ENCODE assay signal across 7 mouse cellular contexts in the genomic region with DNA sequence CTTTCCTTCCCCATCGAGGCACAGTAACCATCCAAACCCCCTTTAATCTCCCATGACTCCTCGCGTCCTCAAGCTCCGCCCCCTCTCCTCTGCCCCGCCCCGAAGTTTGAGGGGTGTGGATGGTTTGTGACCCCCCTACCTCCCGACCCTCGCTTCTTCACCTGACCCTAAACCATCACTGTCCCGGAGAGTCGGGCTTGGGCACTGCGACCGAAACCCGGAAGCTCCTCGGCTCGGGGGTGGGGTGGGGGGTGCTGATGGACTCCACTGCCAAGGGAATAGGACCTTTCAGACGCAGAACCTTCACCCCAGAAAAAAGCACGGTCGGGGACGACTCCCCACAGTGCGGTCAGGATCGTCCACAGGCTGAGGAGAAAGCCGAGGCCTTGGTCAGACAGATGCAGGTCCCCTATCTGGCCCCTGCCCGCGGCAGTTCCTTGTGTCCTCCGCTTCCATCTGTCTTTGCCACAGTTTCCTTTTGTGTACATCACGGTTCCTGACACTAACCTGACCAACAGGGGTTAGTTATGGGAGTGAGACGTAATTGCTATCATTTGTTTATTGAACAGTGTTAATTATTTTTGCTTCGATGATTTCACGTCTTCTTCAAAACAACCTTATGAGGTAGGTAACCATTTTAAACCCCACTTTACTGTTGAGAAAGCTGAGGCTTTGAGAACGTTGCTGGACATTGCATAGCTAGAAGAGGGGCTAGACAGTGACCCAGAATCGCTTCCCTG. TPM values are rescaled to one million over a fixed set of nuclear protein-coding genes. Genes with fewer than 3 reads are reported as not detected.
DNase-seq lines count a peak whose midpoint lies in the region; ATAC-seq and TF ChIP-seq lines count a peak whose summit lies in the region.

No protein-coding gene starts in this region.

- no peak for TF ChIP-seq POLR2A in lung, adult 2 months (IDR thresholded peaks at IDR 0.05; ENCODE audit: borderline replicate concordance, extremely low read depth, low read depth, low read length)
- TF ChIP-seq POLR2A in cortical plate, adult 2 months (IDR thresholded peaks at IDR 0.05; ENCODE audit: extremely low read depth, insufficient read depth, low read length) = no peak

- H3K4me3 ChIP-seq in lung, adult 2 months (replicated peaks; ENCODE audit: extremely low read depth, low read depth, low read length) = peak overlapping the region; percentile 82
- H3K4me3 ChIP-seq in cortical plate, adult 2 months (ENCODE audit: insufficient read depth, low read length) = peak overlapping the region; percentile 70
- peak overlapping the region; percentile 91 for H3K4me3 ChIP-seq in heart, embryonic 15.5 days
- peak overlapping the region; percentile 90 for H3K4me3 ChIP-seq in liver, postnatal 0 days (ENCODE audit: low read depth, low read length)

- peak overlapping the region; percentile 73 for H3K4me2 ChIP-seq in heart, embryonic 15.5 days
- peak overlapping the region; percentile 95 for H3K4me2 ChIP-seq in liver, postnatal 0 days (ENCODE audit: low read depth, low read length)

- TF ChIP-seq EP300 in liver, postnatal 0 days (IDR thresholded peaks at IDR 0.05; ENCODE audit: low read depth) = no peak

- peak overlapping the region; percentile 34; the same call in 1 of the 2 replicates for H3K27ac ChIP-seq in cortical plate, adult 2 months (ENCODE audit: insufficient read depth, low read length)
- H3K27ac ChIP-seq in heart, embryonic 15.5 days = peak overlapping the region; percentile 84
- peak overlapping the region; percentile 87 for H3K27ac ChIP-seq in liver, postnatal 0 days (ENCODE audit: low read depth)

- no peak for DNase-seq in lung, adult 2 months
- DNase-seq in lung, postnatal 25 days (ENCODE audit: low spot score) = no peak
- no peak for DNase-seq in liver, postnatal 0 days
- no peak for DNase-seq in embryo, embryonic 11 days
- no peak for DNase-seq in cerebellum, postnatal 4 days (ENCODE audit: low spot score in 2 of 2)

- H3K4me1 ChIP-seq in lung, adult 2 months (ENCODE audit: control insufficient read depth, insufficient read depth, low read length) = 0 out of 2 replicates have a peak, but pooled peaks cover 4% of the 10 kb centered on the region
- H3K4me1 ChIP-seq in cortical plate, adult 2 months (ENCODE audit: control insufficient read depth, insufficient read depth, low read length) = no peaks in the 10 kb centered on the region
- peaks cover 14% of the 10 kb centered on the region for H3K4me1 ChIP-seq in heart, embryonic 15.5 days (replicated peaks)
- H3K4me1 ChIP-seq in liver, postnatal 0 days (ENCODE audit: insufficient read depth) = peaks cover 15% of the 10 kb centered on the region

- ATAC-seq in heart, embryonic 15.5 days (replicated peaks; ENCODE audit: insufficient number of reproducible peaks, insufficient read depth, low FRiP score, low read depth) = peak; percentile 66
- ATAC-seq in liver, postnatal 0 days = peak; percentile 71

- peak overlapping the region; percentile 89 for H3K9ac ChIP-seq in heart, embryonic 15.5 days
- H3K9ac ChIP-seq in liver, postnatal 0 days (replicated peaks) = peak overlapping the region; percentile 91

- no peak for TF ChIP-seq CTCF in lung, adult 2 months (IDR thresholded peaks at IDR 0.05; ENCODE audit: insufficient read depth, low read length)
- no peak for TF ChIP-seq CTCF in cortical plate, adult 2 months (IDR thresholded peaks at IDR 0.05; ENCODE audit: extremely low read depth, insufficient read depth, low read length)
- no peak for TF ChIP-seq CTCF in liver, postnatal 0 days (IDR thresholded peaks at IDR 0.05; ENCODE audit: low read depth)

- peaks cover 16% of the 10 kb centered on the region for H3K36me3 ChIP-seq in heart, embryonic 15.5 days
- H3K36me3 ChIP-seq in liver, postnatal 0 days (replicated peaks; ENCODE audit: insufficient read depth, low read length) = peaks cover 24% of the 10 kb centered on the region

- H3K27me3 ChIP-seq in heart, embryonic 15.5 days = no peaks in the 10 kb centered on the region
- no peaks in the 10 kb centered on the region for H3K27me3 ChIP-seq in liver, postnatal 0 days (ENCODE audit: insufficient read depth, low read length)

- WGBS in lung, adult 2 months = 2% methylated on average over 31 of the region's 31 CpGs
- WGBS in heart, embryonic 15.5 days = 3% methylated on average over 31 of the region's 31 CpGs
- 2% methylated on average over 31 of the region's 31 CpGs for WGBS in liver, postnatal 0 days (ENCODE audit: insufficient replicate concordance)

- no peaks in the 10 kb centered on the region for H3K9me3 ChIP-seq in heart, embryonic 15.5 days (replicated peaks)
- no peaks in the 10 kb centered on the region for H3K9me3 ChIP-seq in liver, postnatal 0 days (ENCODE audit: low read length)

RNA-seq across cellular contexts. Expression of a gene that starts 0.5 kb away (rescaled TPM):
- polyA plus RNA-seq in lung, adult 2 months (2012; rRNA removed) = 46.3 and 53.4 TPM in 2 replicates
- polyA plus RNA-seq in cortical plate, adult 2 months (2012; rRNA removed) = 95.3 and 97.0 TPM in 2 replicates
- polyA plus RNA-seq in heart, embryonic 15.5 days (2015; fragmentation: Nextera tagmentation; extraction: Ambion mirVana) = 36.4 and 43.1 TPM in 2 replicates
- polyA plus RNA-seq in liver, postnatal 0 days (2015; fragmentation: Nextera tagmentation; extraction: Ambion mirVana) = 19.4 and 20.8 TPM in 2 replicates

RNA-seq across cellular contexts. Expression of a gene that starts 11.2 kb away (rescaled TPM):
- polyA plus RNA-seq in lung, adult 2 months (2012; rRNA removed) = 33.1 and 38.8 TPM in 2 replicates
- 171 and 180 TPM in 2 replicates for polyA plus RNA-seq in cortical plate, adult 2 months (2012; rRNA removed)
- 6.8 and 8.9 TPM in 2 replicates for polyA plus RNA-seq in heart, embryonic 15.5 days (2015; fragmentation: Nextera tagmentation; extraction: Ambion mirVana)
- 4.5 and 4.6 TPM in 2 replicates for polyA plus RNA-seq in liver, postnatal 0 days (2015; fragmentation: Nextera tagmentation; extraction: Ambion mirVana)

RNA-seq across cellular contexts. Expression of a gene that starts 16.7 kb away (rescaled TPM):
- 0.15 and 1.8 TPM in 2 replicates for polyA plus RNA-seq in lung, adult 2 months (2012; rRNA removed)
- polyA plus RNA-seq in cortical plate, adult 2 months (2012; rRNA removed) = 1.9 and 2.2 TPM in 2 replicates
- polyA plus RNA-seq in heart, embryonic 15.5 days (2015; fragmentation: Nextera tagmentation; extraction: Ambion mirVana) = 0.05 and 0.06 TPM in 2 replicates
- polyA plus RNA-seq in liver, postnatal 0 days (2015; fragmentation: Nextera tagmentation; extraction: Ambion mirVana) = not detected in 2 replicates

RNA-seq across cellular contexts. Expression of a gene that starts 34.3 kb away (rescaled TPM):
- 23.9 and 27.7 TPM in 2 replicates for polyA plus RNA-seq in lung, adult 2 months (2012; rRNA removed)
- 84.1 and 86.8 TPM in 2 replicates for polyA plus RNA-seq in cortical plate, adult 2 months (2012; rRNA removed)
- polyA plus RNA-seq in heart, embryonic 15.5 days (2015; fragmentation: Nextera tagmentation; extraction: Ambion mirVana) = 51.0 and 60.2 TPM in 2 replicates
- polyA plus RNA-seq in liver, postnatal 0 days (2015; fragmentation: Nextera tagmentation; extraction: Ambion mirVana) = 32.4 and 32.5 TPM in 2 replicates

RNA-seq across cellular contexts. Expression of a gene that starts 36.6 kb away (rescaled TPM):
- polyA plus RNA-seq in lung, adult 2 months (2012; rRNA removed) = 0.65 and 0.68 TPM in 2 replicates
- 1.3 and 1.4 TPM in 2 replicates for polyA plus RNA-seq in cortical plate, adult 2 months (2012; rRNA removed)
- 8.3 and 12.7 TPM in 2 replicates for polyA plus RNA-seq in heart, embryonic 15.5 days (2015; fragmentation: Nextera tagmentation; extraction: Ambion mirVana)
- 4.7 and 4.9 TPM in 2 replicates for polyA plus RNA-seq in liver, postnatal 0 days (2015; fragmentation: Nextera tagmentation; extraction: Ambion mirVana)

Comparison
In these comparisons a context has a peak if more than half of its experiments do, and no peak if none do; other contexts are left out.
1. H3K27ac ChIP-seq: peak in every context shown above with its lines; median percentile 87 in liver, postnatal 0 days; 84 in heart, embryonic 15.5 days; 34 in cortical plate, adult 2 months.